Mouse (Mus musculus) heart, postnatal 0 days (tissue): ENCODE measurements at regions not wholly inside any gene's neighbourhood (a gene's known extent, or its start where the extent isn't known, plus 50 kb on each side); places are given as distances from the start of the nearest gene placed in this dataset.
A peak's percentile ranks its signal among the peaks of the same experiment; 100 is the strongest.

Source experiments
- ATAC-seq: fragments of 200-750 bp; cut with Nextera tagmentation; 2 replicates; pipeline ENCODE4 v1.8.0; 2017; ENCODE audit warnings: low read depth, moderate number of reproducible peaks, moderate library complexity; ENCODE audit not compliant: insufficient read depth
- DNase-seq: peaks from one replicate; pipeline ENCODE4 v3.0.0-alpha.2; 2016; ENCODE audit warnings: low spot score
- H3K27ac ChIP-seq: fragments of 300-500 bp; sonication (generic); 2 replicates; pipeline ENCODE4 v1.5.1; 2014; ENCODE audit warnings: low read depth, mild to moderate bottlenecking
- H3K27me3 ChIP-seq: fragments of 300-500 bp; sonication (generic); 2 replicates; pipeline ENCODE4 v1.6.1; 2014; ENCODE audit warnings: low read length, mixed read lengths; ENCODE audit not compliant: control insufficient read depth, insufficient read depth
- H3K36me3 ChIP-seq: fragments of 300-500 bp; sonication (generic); replicated peaks from 2 replicates; pipeline ENCODE4 v1.6.1; 2014; ENCODE audit warnings: low read length, mixed read lengths; ENCODE audit not compliant: control insufficient read depth, insufficient read depth
- H3K4me1 ChIP-seq: fragments of 300-500 bp; sonication (generic); 2 replicates; pipeline ENCODE4 v1.6.1; 2014; ENCODE audit warnings: antibody characterized with exemption; ENCODE audit not compliant: control insufficient read depth, insufficient read depth
- H3K4me2 ChIP-seq: fragments of 300-500 bp; sonication (generic); 2 replicates; pipeline ENCODE4 v1.6.1; 2014; ENCODE audit warnings: low read depth, mild to moderate bottlenecking, low read length, moderate library complexity
- H3K4me3 ChIP-seq: fragments of 300-500 bp; sonication (generic); 2 replicates; pipeline ENCODE4 v1.5.1; 2014; ENCODE audit warnings: low read depth, low read length
- H3K9ac ChIP-seq: fragments of 300-500 bp; sonication (generic); replicated peaks from 2 replicates; pipeline ENCODE4 v1.6.1; 2014; ENCODE audit warnings: low read depth, low read length, mixed read lengths
- H3K9me3 ChIP-seq: fragments of 300-500 bp; sonication (generic); replicated peaks from 2 replicates; pipeline ENCODE4 v1.6.1; 2016; ENCODE audit warnings: low read length; ENCODE audit not compliant: control insufficient read depth
- CTCF ChIP-seq: IDR thresholded peaks from 2 replicates; pipeline ENCODE4 v1.5.1; 2016; ENCODE audit warnings: antibody characterized with exemption, control low read depth, low read depth
- EP300 ChIP-seq: IDR thresholded peaks from 2 replicates; pipeline ENCODE4 v1.6.1; 2016; ENCODE audit warnings: antibody characterized with exemption, low read depth
- WGBS: fragments of 180-500 bp; shearing (Covaris S2); extraction: QIAGEN DNeasy Blood & Tissue Kit; methylation state at CpG from one replicate; pipeline ENCODE4 v1.1.7; 2014; 5-methylcytosine and 5-hydroxymethylcytosine counted together

GRCm38 (mm10) chrX:99291423-99291963 lies 155.6 kb downstream of the Efnb1 start:
- WGBS: 13% methylated on average over 8 of the region's 10 CpGs
- H3K9me3 ChIP-seq: no peaks in the 10 kb centered on the region
- peak; percentile 64 for DNase-seq
- no peak overlapping the region for H3K4me3 ChIP-seq
- no peak overlapping the region for H3K9ac ChIP-seq
- H3K27ac ChIP-seq: peak overlapping the region; percentile 87
- no peaks in the 10 kb centered on the region for H3K36me3 ChIP-seq
- no peak for TF ChIP-seq EP300
- TF ChIP-seq CTCF: no peak
- peak; percentile 72 for ATAC-seq
- H3K4me2 ChIP-seq: 0 out of 2 replicates have a peak overlapping the region, but pooled peaks have one; percentile 8
- H3K27me3 ChIP-seq: no peaks in the 10 kb centered on the region
- peaks cover 17% of the 10 kb centered on the region; the same call in 1 of the 2 replicates for H3K4me1 ChIP-seq

GRCm38 (mm10) chrX:99287988-99288387 lies 152.1 kb downstream of the Efnb1 start:
- Histone ChIP-seq H3K9me3 (no peaks in the 10 kb centered on the region), H3K9ac (no peak overlapping the region), H3K4me2 (no peak overlapping the region), H3K4me3 (no peak overlapping the region), H3K27ac (no peak overlapping the region), H3K4me1 (peaks cover 29% of the 10 kb centered on the region; the same call in 1 of the 2 replicates), H3K36me3 (no peaks in the 10 kb centered on the region), H3K27me3 (no peaks in the 10 kb centered on the region)
- TF ChIP-seq EP300 (no peak), CTCF (no peak)
- DNase-seq: no peak
- no peak for ATAC-seq
- 78% methylated on average over 4 of the region's 4 CpGs for WGBS

- no peaks in the 10 kb centered on the region for H3K27me3 ChIP-seq
- 44% methylated on average over 2 of the region's 2 CpGs for WGBS
- no peak for ATAC-seq
- H3K4me1 ChIP-seq: peaks cover 29% of the 10 kb centered on the region; the same call in 1 of the 2 replicates
- H3K9me3 ChIP-seq: no peaks in the 10 kb centered on the region
- TF ChIP-seq CTCF (no peak), EP300 (no peak)
- no peak overlapping the region for H3K4me2 ChIP-seq
- no peak overlapping the region for H3K4me3 ChIP-seq
- DNase-seq: no peak
- no peak overlapping the region for H3K27ac ChIP-seq
- no peaks in the 10 kb centered on the region for H3K36me3 ChIP-seq
- H3K9ac ChIP-seq: no peak overlapping the region
These were observed 150.9 kb downstream of the Efnb1 start for GRCm38 (mm10) chrX:99286876-99287275.

DNA sequence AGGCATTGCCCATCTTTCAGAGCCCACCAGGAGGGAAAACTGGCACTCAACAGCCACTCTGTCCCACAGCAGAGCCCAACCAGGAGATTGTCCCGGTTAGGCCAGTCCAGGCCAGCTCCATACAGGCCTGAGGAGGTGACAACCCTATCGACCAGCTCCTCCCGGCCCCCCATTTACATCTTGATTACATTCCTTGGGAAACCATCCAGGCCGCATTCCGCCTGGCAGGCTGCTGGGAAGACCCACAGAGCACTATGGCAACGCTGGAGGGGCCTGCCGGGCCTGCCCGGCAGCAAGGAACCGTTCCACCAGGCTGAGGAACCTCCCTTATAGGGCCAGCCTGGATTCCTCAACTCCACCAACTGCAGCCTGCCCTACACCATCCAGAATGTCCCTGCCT lies 149.7 kb downstream of the Efnb1 start:
- no peak overlapping the region for H3K4me2 ChIP-seq
- ATAC-seq: peak; percentile 89
- no peaks in the 10 kb centered on the region for H3K27me3 ChIP-seq
- TF ChIP-seq CTCF: no peak
- no peak for TF ChIP-seq EP300
- H3K4me3 ChIP-seq: no peak overlapping the region
- H3K36me3 ChIP-seq: no peaks in the 10 kb centered on the region
- no peaks in the 10 kb centered on the region for H3K9me3 ChIP-seq
- peak overlapping the region; percentile 56 for H3K27ac ChIP-seq
- WGBS: 23% methylated on average over 9 of the region's 9 CpGs
- H3K9ac ChIP-seq: no peak overlapping the region
- peaks cover 24% of the 10 kb centered on the region; the same call in 1 of the 2 replicates for H3K4me1 ChIP-seq
- DNase-seq: peak; percentile 69

DNA sequence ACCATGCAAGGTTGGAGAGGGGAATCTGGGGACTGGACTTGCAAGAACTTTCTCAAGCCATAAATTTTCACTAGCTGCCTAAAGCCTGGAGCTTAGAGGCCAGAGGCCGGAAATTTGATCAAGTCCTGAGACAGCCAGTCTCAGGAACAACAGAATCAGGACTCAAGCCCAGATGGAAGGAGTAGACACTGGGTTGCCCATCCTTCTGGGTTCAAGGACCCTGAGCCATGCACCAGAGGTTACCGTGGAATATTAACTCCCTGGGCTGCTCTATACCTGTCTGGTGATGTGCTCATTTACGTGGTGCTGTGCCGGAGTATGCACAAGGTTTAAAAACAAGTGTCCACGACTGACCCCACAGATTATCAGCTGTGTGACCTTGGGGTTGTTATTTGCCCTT lies 145.1 kb downstream of the Efnb1 start:
- H3K4me2 ChIP-seq: no peak overlapping the region
- no peak overlapping the region for H3K4me3 ChIP-seq
- DNase-seq: no peak
- H3K27ac ChIP-seq: no peak overlapping the region
- 78% methylated on average over 5 of the region's 5 CpGs for WGBS
- H3K9me3 ChIP-seq: no peaks in the 10 kb centered on the region
- no peak for ATAC-seq
- 0 out of 2 replicates have a peak, but pooled peaks cover 7% of the 10 kb centered on the region for H3K4me1 ChIP-seq
- TF ChIP-seq CTCF: no peak
- TF ChIP-seq EP300: no peak
- no peaks in the 10 kb centered on the region for H3K36me3 ChIP-seq
- no peaks in the 10 kb centered on the region for H3K27me3 ChIP-seq
- no peak overlapping the region for H3K9ac ChIP-seq

DNA sequence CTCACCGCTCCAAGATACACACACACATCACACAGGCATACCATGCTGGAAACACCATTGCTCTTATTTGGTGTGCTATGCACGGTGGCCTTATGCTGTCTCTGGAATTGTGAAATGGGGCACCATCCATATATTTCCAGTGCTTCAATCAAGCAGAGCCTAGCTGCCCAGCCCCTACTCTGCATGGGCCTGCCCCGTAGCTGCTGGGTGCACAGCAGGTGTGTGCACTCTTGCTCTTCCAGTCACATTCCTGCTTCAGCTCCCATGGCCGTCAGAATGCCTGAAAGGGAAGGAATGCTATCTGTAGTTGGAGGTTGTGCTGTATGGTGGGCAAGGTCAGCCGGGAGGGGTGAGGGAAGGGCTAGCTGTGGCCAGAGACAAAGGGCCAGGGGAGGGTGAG lies 144.6 kb downstream of the Efnb1 start:
- DNase-seq (no peak), ATAC-seq (no peak)
- WGBS: 58% methylated on average over 5 of the region's 5 CpGs
- Histone ChIP-seq H3K36me3 (no peaks in the 10 kb centered on the region), H3K4me1 (0 out of 2 replicates have a peak, but pooled peaks cover 5% of the 10 kb centered on the region), H3K4me2 (no peak overlapping the region), H3K27ac (no peak overlapping the region), H3K4me3 (no peak overlapping the region), H3K27me3 (no peaks in the 10 kb centered on the region), H3K9me3 (no peaks in the 10 kb centered on the region), H3K9ac (no peak overlapping the region)
- TF ChIP-seq EP300 (no peak), CTCF (no peak)
